Mouse (Mus musculus) embryonic facial prominence, embryonic 15.5 days (tissue): Measurements from ENCODE around the gene Copz1. TPM values are rescaled to one million over a fixed set of nuclear protein-coding genes. Genes with fewer than 3 reads are reported as not detected.
"Not testable (repeated sequence)": the region's sequence is repeated elsewhere in the genome, so short reads cannot be mapped to it uniquely, and the experiment has no call there.

Experiments used
- ATAC-seq: fragments of 200-750 bp; cut with Nextera tagmentation; 2 replicates; pipeline ENCODE4 v1.8.0; 2017; ENCODE audit warnings: low read depth, moderate TSS enrichment; ENCODE audit not compliant: insufficient number of reproducible peaks, low FRiP score, low TSS enrichment
- H3K27ac ChIP-seq: fragments of 300-500 bp; sonication (generic); replicated peaks from 2 replicates; pipeline ENCODE4 v1.5.1; 2015; ENCODE audit warnings: mild to moderate bottlenecking, inconsistent platforms
- H3K27me3 ChIP-seq: fragments of 300-500 bp; sonication (generic); 2 replicates; pipeline ENCODE4 v1.6.1; 2015; ENCODE audit warnings: inconsistent platforms
- H3K36me3 ChIP-seq: fragments of 300-500 bp; sonication (generic); 2 replicates; pipeline ENCODE4 v1.6.1; 2015; ENCODE audit warnings: mild to moderate bottlenecking, inconsistent platforms
- H3K4me1 ChIP-seq: fragments of 300-500 bp; sonication (generic); 2 replicates; pipeline ENCODE4 v1.6.1; 2015; ENCODE audit warnings: inconsistent platforms
- H3K4me2 ChIP-seq: fragments of 300-500 bp; sonication (generic); replicated peaks from 2 replicates; pipeline ENCODE4 v1.6.1; 2015; ENCODE audit warnings: mild to moderate bottlenecking, inconsistent platforms
- H3K4me3 ChIP-seq: fragments of 300-500 bp; sonication (generic); replicated peaks from 2 replicates; pipeline ENCODE4 v1.5.1; 2015; ENCODE audit warnings: mild to moderate bottlenecking, inconsistent platforms
- H3K9ac ChIP-seq: fragments of 300-500 bp; sonication (generic); 2 replicates; pipeline ENCODE4 v1.6.1; 2015; ENCODE audit warnings: inconsistent platforms
- H3K9me3 ChIP-seq: fragments of 300-500 bp; sonication (generic); replicated peaks from 2 replicates; pipeline ENCODE4 v1.6.1; 2016; ENCODE audit warnings: inconsistent platforms
- WGBS: fragments of 180-500 bp; shearing (Covaris S2); methylation state at CpG from one replicate; pipeline ENCODE4 v1.1.7; 2015; 5-methylcytosine and 5-hydroxymethylcytosine counted together
- polyA plus RNA-seq: library from polyadenylated mRNA; unstranded; fragments of >200 nt; fragmentation: Nextera tagmentation; extraction: Ambion mirVana; gene quantifications from 2 replicates; pipeline ENCODE4 v1.2.1, GENCODE M21; 2015

The Copz1 gene
- polyA plus RNA-seq, 1 experiment from 2014 or later = 279 TPM

DNA sequence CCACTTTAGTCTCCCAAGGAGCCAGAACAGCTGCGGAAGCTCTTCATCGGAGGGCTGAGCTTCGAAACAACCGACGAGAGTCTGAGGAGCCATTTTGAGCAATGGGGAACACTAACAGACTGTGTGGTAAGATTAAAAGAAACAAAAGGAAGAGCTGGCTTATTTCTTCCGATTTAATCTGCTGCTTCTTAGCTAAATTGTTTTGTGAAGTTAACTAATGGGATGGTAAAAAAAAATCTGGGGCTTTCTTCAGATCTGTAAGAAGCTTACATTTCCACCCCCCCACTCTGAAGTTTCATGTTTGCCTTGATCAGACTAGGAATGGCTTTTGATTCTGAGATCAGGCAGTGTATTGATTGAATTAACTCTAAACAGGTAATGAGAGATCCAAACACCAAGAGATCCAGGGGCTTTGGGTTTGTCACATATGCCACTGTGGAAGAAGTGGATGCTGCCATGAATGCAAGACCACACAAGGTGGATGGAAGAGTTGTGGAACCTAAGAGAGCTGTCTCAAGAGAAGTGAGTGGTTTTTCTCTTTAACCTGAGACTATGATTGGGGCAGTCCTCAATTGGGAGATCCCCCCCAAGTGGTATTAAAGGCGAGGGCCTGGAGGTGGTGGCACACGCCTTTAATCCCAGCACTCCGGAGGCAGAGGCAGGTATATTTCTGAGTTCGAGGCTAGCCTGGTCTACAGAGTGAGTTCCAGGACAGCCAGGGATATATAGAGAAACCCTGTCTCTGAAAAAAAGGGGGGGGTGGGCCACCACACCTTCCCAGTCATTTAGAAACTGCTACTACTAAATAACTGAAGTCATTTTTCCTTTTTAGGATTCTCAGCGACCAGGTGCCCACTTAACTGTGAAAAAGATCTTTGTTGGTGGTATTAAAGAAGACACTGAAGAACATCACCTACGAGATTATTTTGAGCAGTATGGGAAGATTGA is 31.2 kb upstream of the Copz1 start:
- not testable (repeated sequence) for H3K9me3 ChIP-seq, ATAC-seq, H3K27me3 ChIP-seq
- Histone ChIP-seq H3K4me3 (peak overlapping the region; percentile 72), H3K36me3 (peaks cover 39% of the 10 kb centered on the region), H3K4me2 (peak overlapping the region; percentile 73), H3K27ac (peak overlapping the region; percentile 94), H3K4me1 (peaks cover 18% of the 10 kb centered on the region), H3K9ac (peak overlapping the region; percentile 75)
- WGBS = 5% methylated on average over 12 of the region's 12 CpGs

DNA sequence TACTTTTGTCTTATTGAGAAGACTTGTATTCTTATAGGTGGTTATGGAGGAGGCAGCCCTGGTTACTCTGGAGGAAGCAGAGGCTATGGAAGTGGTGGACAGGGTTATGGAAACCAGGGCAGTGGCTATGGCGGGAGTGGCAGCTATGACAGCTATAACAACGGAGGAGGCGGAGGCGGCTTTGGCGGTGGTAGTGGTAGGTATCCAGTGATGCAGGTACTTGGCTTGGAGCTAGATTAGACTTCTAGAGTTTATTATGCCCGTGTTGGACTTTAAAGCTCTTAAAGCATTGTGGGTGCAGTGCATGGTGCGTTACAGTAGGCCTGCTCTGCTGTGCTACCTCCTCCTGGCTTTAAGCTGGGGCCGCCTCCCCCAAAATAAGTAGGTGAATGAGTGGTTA is 29.6 kb upstream of the Copz1 start:
- peaks cover 54% of the 10 kb centered on the region for H3K36me3 ChIP-seq
- H3K27me3 ChIP-seq = no peaks in the 10 kb centered on the region
- H3K9me3 ChIP-seq = no peaks in the 10 kb centered on the region
- peaks cover 18% of the 10 kb centered on the region for H3K4me1 ChIP-seq
- no peak for ATAC-seq
- no peak overlapping the region for H3K27ac ChIP-seq
- peak overlapping the region; percentile 72 for H3K4me3 ChIP-seq
- WGBS = 60% methylated on average over 8 of the region's 8 CpGs
- H3K4me2 ChIP-seq = peak overlapping the region; percentile 73
- H3K9ac ChIP-seq = 0 out of 2 replicates have a peak overlapping the region, but pooled peaks have one; percentile 3

DNA sequence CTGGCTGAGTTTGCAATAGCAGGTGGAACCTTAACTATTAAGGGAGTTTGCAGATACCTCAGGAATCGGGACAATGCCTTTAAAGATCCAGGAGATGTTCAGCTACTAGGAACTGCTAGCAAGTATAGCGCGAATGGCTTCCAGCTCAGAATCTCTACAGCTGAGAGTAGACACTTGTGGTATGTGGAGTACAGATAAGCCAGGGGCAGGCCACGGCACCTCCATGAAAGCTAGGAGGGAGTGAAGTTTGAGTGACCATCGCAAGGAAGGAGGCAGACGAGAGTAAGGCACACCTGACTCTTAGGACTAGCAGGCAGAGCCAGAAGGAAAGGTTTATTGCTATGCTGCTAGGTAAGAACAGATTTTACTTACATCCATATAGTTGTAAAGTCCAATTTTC is 26.9 kb upstream of the Copz1 start:
- 78% methylated on average over 6 of the region's 6 CpGs for WGBS
- ATAC-seq = no peak
- Histone ChIP-seq H3K9me3 (no peaks in the 10 kb centered on the region), H3K4me1 (peaks cover 18% of the 10 kb centered on the region), H3K36me3 (peaks cover 66% of the 10 kb centered on the region), H3K27me3 (no peaks in the 10 kb centered on the region), H3K4me2 (no peak overlapping the region), H3K9ac (no peak overlapping the region), H3K27ac (no peak overlapping the region; the same call in 1 of the 2 replicates), H3K4me3 (no peak overlapping the region)

DNA sequence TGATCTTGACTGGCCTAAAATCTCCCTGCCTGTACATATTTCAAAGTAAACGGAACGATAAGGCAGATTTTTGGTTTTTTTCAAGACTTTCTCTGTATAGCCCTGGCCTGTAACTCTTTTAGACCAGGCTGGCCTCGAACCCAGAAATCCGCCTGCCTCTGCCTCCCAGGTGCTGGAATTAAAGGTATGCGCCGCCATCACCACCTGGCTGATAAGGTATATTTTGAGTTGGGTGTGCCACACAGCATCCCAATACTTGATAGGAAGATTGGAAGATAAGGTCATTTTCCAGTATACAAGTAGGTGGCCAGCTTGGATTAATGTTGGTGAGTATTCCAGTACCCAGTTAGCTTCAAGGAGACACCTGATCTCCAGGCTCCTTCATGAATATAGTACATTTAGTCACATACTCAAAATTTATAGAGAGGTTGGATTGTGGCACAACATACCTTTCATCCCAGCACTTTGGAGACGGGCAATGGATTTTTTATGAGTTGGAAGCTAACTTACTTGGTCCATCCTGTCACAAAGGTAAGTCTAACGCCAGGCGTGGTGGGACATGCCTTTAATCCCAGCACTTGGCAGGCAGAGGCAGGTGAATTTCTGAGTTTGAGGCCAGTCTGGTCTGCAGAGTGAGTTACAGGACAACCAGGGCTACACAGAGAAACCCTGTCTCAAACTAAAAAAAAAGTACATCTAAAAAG is 25.3 kb upstream of the Copz1 start:
- Histone ChIP-seq H3K9me3 (no peaks in the 10 kb centered on the region), H3K9ac (no peak overlapping the region), H3K27me3 (no peaks in the 10 kb centered on the region), H3K4me3 (no peak overlapping the region), H3K27ac (no peak overlapping the region), H3K4me1 (peaks cover 16% of the 10 kb centered on the region), H3K4me2 (no peak overlapping the region), H3K36me3 (peaks cover 60% of the 10 kb centered on the region)
- no peak for ATAC-seq
- WGBS = 85% methylated on average over 9 of the region's 9 CpGs

DNA sequence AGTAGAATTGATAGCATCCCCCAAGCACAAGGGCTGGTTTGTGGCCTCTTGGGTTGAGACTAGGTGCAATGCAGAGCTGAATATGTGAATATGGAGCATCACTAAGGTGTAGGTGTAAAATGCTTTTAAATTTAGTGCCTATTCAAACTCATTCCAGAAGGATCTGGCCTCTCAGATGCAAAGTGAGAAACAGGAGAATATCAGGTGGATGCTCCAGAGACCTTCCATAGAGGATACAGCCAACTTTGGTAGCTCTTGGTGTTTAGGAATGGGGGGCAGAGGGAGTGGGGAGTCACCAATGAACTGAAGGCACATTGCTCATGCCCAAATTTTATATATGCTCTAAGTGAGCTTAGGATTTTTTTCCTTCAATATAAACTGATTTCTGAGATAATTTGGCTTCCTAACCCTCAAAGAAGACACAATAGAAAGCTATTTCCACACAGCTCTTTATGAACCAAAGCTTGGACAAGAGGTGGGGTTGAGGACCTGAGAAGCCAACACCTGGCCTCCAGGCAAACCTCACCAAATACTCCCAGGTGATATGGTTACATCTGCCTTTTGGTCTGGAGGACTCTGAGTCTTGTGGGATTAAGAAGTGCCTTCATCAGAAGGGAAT is 24.6 kb upstream of the Copz1 start:
- Histone ChIP-seq H3K9ac (no peak overlapping the region), H3K36me3 (peaks cover 54% of the 10 kb centered on the region), H3K27ac (no peak overlapping the region), H3K4me2 (no peak overlapping the region), H3K4me1 (peaks cover 9% of the 10 kb centered on the region), H3K27me3 (no peaks in the 10 kb centered on the region), H3K4me3 (no peak overlapping the region), H3K9me3 (no peaks in the 10 kb centered on the region)
- ATAC-seq = no peak

DNA sequence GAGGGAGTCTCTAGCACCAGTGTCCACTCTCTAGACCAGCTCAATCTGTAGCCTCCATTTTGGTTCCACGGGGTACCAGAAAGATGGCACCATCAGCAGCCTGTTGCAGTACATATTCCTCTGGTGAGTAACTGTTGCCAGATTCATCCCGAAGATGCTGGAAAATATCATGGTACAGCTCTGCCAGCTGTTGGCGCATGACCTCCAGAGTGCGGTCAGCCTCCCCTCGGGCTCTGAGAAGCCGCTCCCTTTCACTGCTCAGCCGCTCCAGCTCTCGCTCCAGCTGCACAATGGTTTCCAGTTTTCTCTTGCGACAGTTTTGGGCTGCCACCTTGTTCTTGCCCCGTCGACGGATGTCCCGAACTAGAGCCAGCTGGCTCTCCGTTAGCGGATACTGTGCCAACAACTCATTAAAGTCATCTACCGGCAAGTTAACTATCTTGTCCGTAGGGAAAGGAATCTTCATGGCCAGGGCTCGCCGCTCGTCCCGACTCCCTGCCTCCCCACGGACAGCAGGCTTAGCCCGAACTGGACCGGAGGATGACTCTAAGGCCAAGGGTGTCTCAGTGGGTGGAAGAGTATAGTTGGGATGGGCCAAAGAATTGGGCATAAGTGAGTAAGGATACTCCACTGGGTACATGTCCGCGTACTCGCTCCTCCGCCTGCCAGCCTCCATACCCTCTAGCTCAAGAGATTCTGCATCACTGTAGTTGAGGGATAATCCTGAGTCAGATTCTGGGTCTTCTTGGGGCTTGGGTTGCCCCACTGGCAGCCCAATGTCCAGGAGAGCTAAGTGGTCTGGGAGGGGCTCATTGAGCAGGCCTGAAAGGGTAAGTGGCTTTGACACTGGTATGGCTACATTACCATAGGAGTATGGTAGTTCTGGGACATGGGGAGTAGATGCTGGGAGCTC is 23.9 kb upstream of the Copz1 start:
- Histone ChIP-seq H3K9ac (no peak overlapping the region), H3K36me3 (peaks cover 46% of the 10 kb centered on the region), H3K27ac (no peak overlapping the region), H3K4me3 (no peak overlapping the region), H3K4me2 (no peak overlapping the region), H3K4me1 (0 out of 2 replicates have a peak, but pooled peaks cover 3% of the 10 kb centered on the region), H3K27me3 (no peaks in the 10 kb centered on the region), H3K9me3 (no peaks in the 10 kb centered on the region)
- WGBS = 77% methylated on average over 28 of the region's 28 CpGs
- peak; percentile 47; the same call in 1 of the 2 replicates for ATAC-seq

DNA sequence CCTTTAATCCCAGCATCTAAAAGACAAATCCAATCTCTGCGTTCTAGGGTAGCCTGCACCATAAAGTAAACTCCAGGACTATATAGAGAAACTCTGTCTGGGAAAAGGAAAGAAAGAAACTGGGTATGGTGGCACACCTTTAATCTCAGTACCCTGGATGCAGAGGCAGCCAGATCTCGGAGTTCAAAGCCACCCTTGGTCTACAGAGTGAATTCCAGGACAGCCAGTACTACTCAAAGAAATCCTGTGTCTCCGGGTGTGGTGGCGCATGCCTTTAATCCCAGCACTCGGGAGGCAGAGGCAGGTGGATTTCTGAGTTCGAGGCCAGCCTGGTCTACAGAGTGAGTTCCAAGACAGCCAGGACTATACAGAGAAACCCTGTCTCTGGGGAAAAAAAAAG is 23.0 kb upstream of the Copz1 start:
- ATAC-seq, H3K9ac ChIP-seq, H3K27me3 ChIP-seq, H3K9me3 ChIP-seq, H3K4me2 ChIP-seq, H3K4me1 ChIP-seq, H3K4me3 ChIP-seq, H3K27ac ChIP-seq: not testable (repeated sequence)
- H3K36me3 ChIP-seq = peaks cover 42% of the 10 kb centered on the region
- WGBS = 80% methylated on average over 6 of the region's 6 CpGs

DNA sequence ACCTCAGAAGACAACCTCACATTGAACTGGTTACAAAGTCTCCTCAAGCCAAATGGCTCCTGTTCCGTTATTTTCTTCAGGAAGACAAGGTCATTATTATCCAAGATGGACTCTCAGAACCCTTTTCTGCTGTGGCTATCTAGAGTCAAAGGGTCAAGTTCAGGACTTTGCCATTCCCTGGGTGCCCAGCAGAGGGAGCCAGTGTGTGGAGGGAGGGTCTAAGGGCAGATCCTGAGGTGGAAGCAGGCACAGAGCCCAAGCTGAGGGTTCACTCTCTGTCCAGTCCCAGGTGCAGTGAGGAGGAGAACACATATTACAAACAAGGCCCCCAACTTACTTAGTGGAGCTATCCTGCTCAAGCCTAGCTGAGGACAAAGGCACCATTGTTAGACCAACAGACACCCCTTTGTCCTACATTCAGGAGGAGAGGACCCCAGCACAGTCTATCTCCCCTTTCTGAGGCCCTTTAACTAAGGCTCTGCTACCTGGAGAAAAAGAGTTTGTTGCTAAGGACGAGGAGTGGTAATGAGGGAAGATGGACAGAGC is 22.2 kb upstream of the Copz1 start:
- peaks cover 38% of the 10 kb centered on the region for H3K36me3 ChIP-seq
- no peaks in the 10 kb centered on the region for H3K9me3 ChIP-seq
- 20% methylated on average over 2 of the region's 2 CpGs for WGBS
- ATAC-seq = no peak
- H3K4me3 ChIP-seq = no peak overlapping the region
- no peaks in the 10 kb centered on the region for H3K27me3 ChIP-seq
- H3K4me2 ChIP-seq = no peak overlapping the region
- H3K4me1 ChIP-seq = peaks cover 9% of the 10 kb centered on the region
- no peak overlapping the region for H3K27ac ChIP-seq
- H3K9ac ChIP-seq = no peak overlapping the region

DNA sequence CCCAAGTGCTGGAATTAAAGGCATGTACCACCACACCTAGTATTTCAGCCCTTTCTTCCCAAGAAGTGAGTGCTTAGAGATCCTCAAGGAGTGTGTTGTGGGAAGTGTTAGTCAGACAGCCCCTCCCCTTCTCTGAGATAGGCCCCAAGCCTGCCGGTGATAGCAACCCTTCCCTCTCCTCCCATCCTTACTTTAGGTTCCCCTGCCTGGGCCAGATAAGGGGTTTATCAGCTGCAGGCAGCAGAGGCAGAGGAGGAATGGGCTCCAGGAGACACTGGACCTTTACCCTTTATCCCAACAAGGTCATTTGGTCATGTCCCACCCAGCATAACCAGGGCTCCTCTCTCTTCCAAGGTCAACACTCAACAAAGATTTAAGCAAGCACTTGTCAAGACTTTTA is 20.9 kb upstream of the Copz1 start:
- no peak overlapping the region for H3K4me3 ChIP-seq
- H3K4me2 ChIP-seq = no peak overlapping the region
- ATAC-seq = no peak
- no peak overlapping the region for H3K9ac ChIP-seq
- 64% methylated on average over 1 of the region's 1 CpGs for WGBS
- peaks cover 25% of the 10 kb centered on the region for H3K36me3 ChIP-seq
- H3K27me3 ChIP-seq = no peaks in the 10 kb centered on the region
- peaks cover 12% of the 10 kb centered on the region for H3K4me1 ChIP-seq
- H3K27ac ChIP-seq = no peak overlapping the region
- H3K9me3 ChIP-seq = no peaks in the 10 kb centered on the region

DNA sequence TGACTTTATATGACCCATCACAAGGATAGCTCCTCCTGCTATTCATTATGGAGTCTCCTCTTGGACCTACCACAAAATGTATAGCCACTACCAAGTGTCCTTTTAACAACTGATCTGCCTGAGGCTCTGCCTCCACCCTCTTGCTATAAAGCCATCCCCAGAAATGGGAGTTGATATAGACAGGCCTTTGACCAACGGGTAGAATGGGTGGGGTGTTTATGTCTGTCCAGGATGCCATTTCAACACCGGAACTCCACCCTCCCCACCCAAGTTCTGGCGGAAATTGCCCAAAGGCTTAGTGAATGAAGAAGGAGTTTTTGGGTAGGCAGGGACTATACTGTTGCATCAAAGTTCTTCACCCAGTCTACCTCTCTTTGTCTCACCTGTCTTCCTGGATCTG is 19.9 kb upstream of the Copz1 start:
- no peak for ATAC-seq
- Histone ChIP-seq H3K27me3 (no peaks in the 10 kb centered on the region), H3K9me3 (no peaks in the 10 kb centered on the region), H3K9ac (no peak overlapping the region), H3K4me2 (no peak overlapping the region), H3K4me1 (peaks cover 12% of the 10 kb centered on the region), H3K36me3 (peaks cover 14% of the 10 kb centered on the region), H3K4me3 (no peak overlapping the region), H3K27ac (no peak overlapping the region)
- 78% methylated on average over 3 of the region's 3 CpGs for WGBS
